In genomic region chr14:78656832-78657626, GRCm38 (mm10) we compare ENCODE assay signal across 18 mouse cellular contexts.
"Had no signal": no experiment of that assay in that cellular context is flagged by ENCODE, and none has a peak within 500 bp of the region (broad histone marks: within the 10 kb centered on the region; RNA-seq: fewer than 3 reads in every experiment).

No protein-coding gene starts in this region.

- H3K9me3 ChIP-seq: midbrain, embryonic 12.5 days had no signal

- H3K4me2 ChIP-seq: lung, embryonic 14.5 days; midbrain, embryonic 12.5 days; neural tube, embryonic 13.5 days; neural tube, embryonic 15.5 days had no signal

- H3K4me1 ChIP-seq: midbrain, embryonic 12.5 days; neural tube, embryonic 13.5 days had no signal

- H3K36me3 ChIP-seq: midbrain, embryonic 10.5 days; midbrain, embryonic 12.5 days; neural tube, embryonic 15.5 days had no signal

- H3K4me3 ChIP-seq: midbrain, embryonic 10.5 days; midbrain, embryonic 12.5 days; myocyte; neural tube, embryonic 13.5 days; neural tube, embryonic 15.5 days had no signal

- ATAC-seq: midbrain, embryonic 16.5 days had no signal

- H3K27ac ChIP-seq: midbrain, embryonic 10.5 days; midbrain, embryonic 12.5 days; neural tube, embryonic 13.5 days; neural tube, embryonic 15.5 days had no signal

- DNase-seq: lung, embryonic 14.5 days; lung, postnatal 10 days; lung, postnatal 4 days; midbrain, embryonic 14.5 days; retina, postnatal 1 day; right cerebral cortex, adult 18-20 months; right cerebral cortex, postnatal 25 days; right cerebral cortex, postnatal 4 days; spleen, adult 18-20 months; thymus, adult 18-20 months; thymus, postnatal 14 days; thymus, postnatal 36 days had no signal

- H3K9ac ChIP-seq: lung, embryonic 14.5 days; midbrain, embryonic 12.5 days; neural tube, embryonic 13.5 days; neural tube, embryonic 15.5 days had no signal

- H3K27me3 ChIP-seq: midbrain, embryonic 12.5 days; neural tube, embryonic 13.5 days; neural tube, embryonic 15.5 days had no signal
